Mouse (Mus musculus) spleen, postnatal 10 days (tissue): ENCODE data around the gene Hadha.

ENCODE experiments used
- DNase-seq, 2 experiments: peaks; one replicate each; pipeline ENCODE4 v3.0.0; 2021 to 2022; ENCODE audit warnings: low spot score in 2 of 2

Gene Hadha

GRCm38 (mm10) chr5:30112533-30113068, 42.4 kb downstream of the Hadha start:
- DNase-seq: no peak

GRCm38 (mm10) chr5:30111771-30112170, 43.2 kb downstream of the Hadha start:
- DNase-seq: no peak

GRCm38 (mm10) chr5:30111126-30111525, 43.8 kb downstream of the Hadha start:
- no peak for DNase-seq

GRCm38 (mm10) chr5:30110371-30111060, 44.4 kb downstream of the Hadha start:
- DNase-seq: no peak

- DNase-seq: no peak
These were observed 45.1 kb downstream of the Hadha start for GRCm38 (mm10) chr5:30109899-30110298.

GRCm38 (mm10) chr5:30108233-30108632, 46.7 kb downstream of the Hadha start:
- no peak for DNase-seq

GRCm38 (mm10) chr5:30107611-30108041, 47.3 kb downstream of the Hadha start:
- DNase-seq: no peak

- peak in 1 of 2 experiments; percentile 5 for DNase-seq
These were observed 47.8 kb downstream of the Hadha start for GRCm38 (mm10) chr5:30107186-30107585.

- peak in 1 of 2 experiments; percentile 7 for DNase-seq
These were observed 48.2 kb downstream of the Hadha start for GRCm38 (mm10) chr5:30106756-30107155.

GRCm38 (mm10) chr5:30105668-30106300, 49.2 kb downstream of the Hadha start, which contains the start of gene 3110082J24Rik:
Gene 3110082J24Rik (minus strand): TSS chr5:30106086.
- DNase-seq: peak in 1 of 2 experiments; percentile 10

GRCm38 (mm10) chr5:30104841-30105667, 49.9 kb downstream of the Hadha start, which contains the start of gene Garem2:
Gene Garem2 (plus strand): TSS chr5:30105161.
- DNase-seq: peak in 1 of 2 experiments; percentile 16

GRCm38 (mm10) chr5:30104339-30104738, 50.6 kb downstream of the Hadha start:
- DNase-seq: peak in 1 of 2 experiments; percentile 58

- DNase-seq: no peak
These were observed 51.6 kb downstream of the Hadha start for GRCm38 (mm10) chr5:30103340-30103739.

GRCm38 (mm10) chr5:30098260-30098659, 56.7 kb downstream of the Hadha start:
- DNase-seq: no peak

GRCm38 (mm10) chr5:30095731-30096130, 59.2 kb downstream of the Hadha start:
- no peak for DNase-seq

GRCm38 (mm10) chr5:30094399-30094798, 60.6 kb downstream of the Hadha start:
- DNase-seq: no peak

GRCm38 (mm10) chr5:30092701-30093100, 62.3 kb downstream of the Hadha start:
- DNase-seq: no peak

- peak; percentile 64 to 87 for DNase-seq
These were observed 81.8 kb downstream of the Hadha start, which contains the start of gene Tyms for GRCm38 (mm10) chr5:30072825-30073821. Gene Tyms (minus strand): TSS chr5:30073617.

- DNase-seq: peak in 1 of 2 experiments; percentile 20
These were observed 82.6 kb downstream of the Hadha start for GRCm38 (mm10) chr5:30072377-30072776.

- DNase-seq: no peak
These were observed 83.3 kb downstream of the Hadha start for GRCm38 (mm10) chr5:30071677-30072076.
